Mouse (Mus musculus): ENCODE results near the gene Cd109. TPM values are rescaled to one million over a fixed set of nuclear protein-coding genes. Genes with fewer than 3 reads are reported as not detected.

The Cd109 gene
- 14.2 and 14.4 TPM in 2 replicates for polyA plus RNA-seq (2014; fragmentation: Nextera tagmentation; extraction: Ambion mirVana)

- ATAC-seq (ENCODE audit: insufficient read depth) (peak; percentile 76), DNase-seq (peak; percentile 71)
- Histone ChIP-seq H3K4me2 (peak within 1 kb of the TSS; percentile 95), H3K9ac (peak within 1 kb of the TSS; percentile 63), H3K27ac (ENCODE audit: low read depth) (no peak within 1 kb of the TSS), H3K4me3 (ENCODE audit: low read depth, low read length) (peak within 1 kb of the TSS; percentile 61), H3K36me3 (ENCODE audit: insufficient read depth) (no peaks in the 10 kb centered on the region), H3K27me3 (ENCODE audit: insufficient read depth, low read length) (0 out of 2 replicates have a peak, but pooled peaks cover 4% of the 10 kb centered on the region), H3K4me1 (ENCODE audit: insufficient read depth) (peaks cover 3% of the 10 kb centered on the region; the same call in 1 of the 2 replicates), H3K9me3 (ENCODE audit: low read depth, low read length) (no peaks in the 10 kb centered on the region)
- under 1% methylated on average over 43 of the region's 43 CpGs for WGBS
- no peak for TF ChIP-seq CTCF (IDR thresholded peaks at IDR 0.05; ENCODE audit: low read depth)
Observed at GRCm38 (mm10) chr9:78615401-78616021, at the start of gene Cd109. Cd109 (plus strand) TSS chr9:78615546.

- no peak for TF ChIP-seq CTCF (IDR thresholded peaks at IDR 0.05; ENCODE audit: low read depth)
- no peak overlapping the region for H3K4me3 ChIP-seq (ENCODE audit: low read depth, low read length)
- H3K4me2 ChIP-seq, result no peak overlapping the region
- H3K4me1 ChIP-seq (ENCODE audit: insufficient read depth), result no peaks in the 10 kb centered on the region
- H3K9ac ChIP-seq, result no peak overlapping the region
- H3K9me3 ChIP-seq (ENCODE audit: low read depth, low read length), result no peaks in the 10 kb centered on the region
- H3K27ac ChIP-seq (ENCODE audit: low read depth), result no peak overlapping the region
- WGBS, result 94% methylated on average over 9 of the region's 9 CpGs
- no peak for ATAC-seq (ENCODE audit: insufficient read depth)
- DNase-seq, result no peak
- peaks cover 9% of the 10 kb centered on the region; the same call in 1 of the 2 replicates for H3K36me3 ChIP-seq (ENCODE audit: insufficient read depth)
- H3K27me3 ChIP-seq (ENCODE audit: insufficient read depth, low read length), result no peaks in the 10 kb centered on the region
Observed at GRCm38 (mm10) chr9:78569934-78570333, 45.4 kb upstream of the Cd109 start.

- H3K9ac ChIP-seq, result no peak overlapping the region
- no peaks in the 10 kb centered on the region for H3K9me3 ChIP-seq (ENCODE audit: low read depth, low read length)
- no peaks in the 10 kb centered on the region for H3K4me1 ChIP-seq (ENCODE audit: insufficient read depth)
- 0 out of 2 replicates have a peak, but pooled peaks have one; percentile 9 for TF ChIP-seq CTCF (IDR thresholded peaks at IDR 0.05; ENCODE audit: low read depth)
- DNase-seq, result no peak
- H3K36me3 ChIP-seq (ENCODE audit: insufficient read depth), result peaks cover 23% of the 10 kb centered on the region
- H3K27ac ChIP-seq (ENCODE audit: low read depth), result no peak overlapping the region
- no peak for ATAC-seq (ENCODE audit: insufficient read depth)
- no peaks in the 10 kb centered on the region for H3K27me3 ChIP-seq (ENCODE audit: insufficient read depth, low read length)
- no peak overlapping the region for H3K4me2 ChIP-seq
- H3K4me3 ChIP-seq (ENCODE audit: low read depth, low read length), result no peak overlapping the region
- WGBS, result 88% methylated on average over 5 of the region's 5 CpGs
Observed at GRCm38 (mm10) chr9:78576466-78576865, 38.9 kb upstream of the Cd109 start.

- no peaks in the 10 kb centered on the region for H3K4me1 ChIP-seq (ENCODE audit: insufficient read depth)
- TF ChIP-seq CTCF (IDR thresholded peaks at IDR 0.05; ENCODE audit: low read depth), result no peak
- H3K9me3 ChIP-seq (ENCODE audit: low read depth, low read length), result no peaks in the 10 kb centered on the region
- no peak overlapping the region for H3K9ac ChIP-seq
- no peaks in the 10 kb centered on the region for H3K27me3 ChIP-seq (ENCODE audit: insufficient read depth, low read length)
- ATAC-seq (ENCODE audit: insufficient read depth) (no peak), DNase-seq (no peak)
- WGBS, result 86% methylated on average over 7 of the region's 7 CpGs
- H3K4me2 ChIP-seq, result no peak overlapping the region
- H3K27ac ChIP-seq (ENCODE audit: low read depth), result no peak overlapping the region
- H3K36me3 ChIP-seq (ENCODE audit: insufficient read depth), result peaks cover 25% of the 10 kb centered on the region
- H3K4me3 ChIP-seq (ENCODE audit: low read depth, low read length), result no peak overlapping the region
Observed at GRCm38 (mm10) chr9:78578824-78579223, 36.5 kb upstream of the Cd109 start.

- H3K4me3 ChIP-seq (ENCODE audit: low read depth, low read length), result no peak overlapping the region
- no peaks in the 10 kb centered on the region for H3K9me3 ChIP-seq (ENCODE audit: low read depth, low read length)
- H3K36me3 ChIP-seq (ENCODE audit: insufficient read depth), result peaks cover 32% of the 10 kb centered on the region
- no peak overlapping the region for H3K4me2 ChIP-seq
- no peaks in the 10 kb centered on the region for H3K27me3 ChIP-seq (ENCODE audit: insufficient read depth, low read length)
- H3K27ac ChIP-seq (ENCODE audit: low read depth), result no peak overlapping the region
- 49% methylated on average over 10 of the region's 10 CpGs for WGBS
- peak; percentile 74 for ATAC-seq (ENCODE audit: insufficient read depth)
- peak; percentile 28 for DNase-seq
- H3K4me1 ChIP-seq (ENCODE audit: insufficient read depth), result no peaks in the 10 kb centered on the region
- TF ChIP-seq CTCF (IDR thresholded peaks at IDR 0.05; ENCODE audit: low read depth), result no peak
- H3K9ac ChIP-seq, result no peak overlapping the region
Observed at GRCm38 (mm10) chr9:78579644-78580396, 35.5 kb upstream of the Cd109 start.

- H3K4me3 ChIP-seq (ENCODE audit: low read depth, low read length), result peak overlapping the region; percentile 70
- peak; percentile 44 for DNase-seq
- 0 out of 2 replicates have a peak overlapping the region, but pooled peaks have one; percentile 42 for H3K27ac ChIP-seq (ENCODE audit: low read depth)
- H3K9ac ChIP-seq, result peak overlapping the region; percentile 65
- TF ChIP-seq CTCF (IDR thresholded peaks at IDR 0.05; ENCODE audit: low read depth), result no peak
- 2% methylated on average over 31 of the region's 31 CpGs for WGBS
- peaks cover 9% of the 10 kb centered on the region; the same call in 1 of the 2 replicates for H3K36me3 ChIP-seq (ENCODE audit: insufficient read depth)
- peak; percentile 57 for ATAC-seq (ENCODE audit: insufficient read depth)
- H3K4me2 ChIP-seq, result peak overlapping the region; percentile 75
- no peaks in the 10 kb centered on the region for H3K27me3 ChIP-seq (ENCODE audit: insufficient read depth, low read length)
- 0 out of 2 replicates have a peak, but pooled peaks cover 4% of the 10 kb centered on the region for H3K4me1 ChIP-seq (ENCODE audit: insufficient read depth)
- H3K9me3 ChIP-seq (ENCODE audit: low read depth, low read length), result no peaks in the 10 kb centered on the region
Observed at GRCm38 (mm10) chr9:78587218-78587883, 28.0 kb upstream of the Cd109 start.
